Mouse (Mus musculus) lung, embryonic 14.5 days (tissue): ENCODE data around the gene Poldip2. TPM values are rescaled to one million over a fixed set of nuclear protein-coding genes. Genes with fewer than 3 reads are reported as not detected.

Experiments
- ATAC-seq: fragments of 200-750 bp; cut with Nextera tagmentation; 2 replicates; pipeline ENCODE4 v1.8.0; 2017; ENCODE audit warnings: mild to moderate bottlenecking, moderate TSS enrichment, moderate library complexity; ENCODE audit not compliant: insufficient read depth
- DNase-seq: peaks from one replicate; pipeline ENCODE4 v3.0.0-alpha.2; 2015
- H3K27ac ChIP-seq: fragments of 300-500 bp; sonication (generic); 2 replicates; pipeline ENCODE4 v1.5.1; 2014; ENCODE audit warnings: low read depth, mild to moderate bottlenecking, moderate library complexity
- H3K27me3 ChIP-seq: fragments of 300-500 bp; sonication (generic); 2 replicates; pipeline ENCODE4 v1.6.1; 2014; ENCODE audit warnings: low read length, control low read depth; ENCODE audit not compliant: insufficient read depth
- H3K36me3 ChIP-seq: fragments of 300-500 bp; sonication (generic); 2 replicates; pipeline ENCODE4 v1.6.1; 2014; ENCODE audit warnings: control low read depth; ENCODE audit not compliant: insufficient read depth
- H3K4me1 ChIP-seq: fragments of 300-500 bp; sonication (generic); 2 replicates; pipeline ENCODE4 v1.6.1; 2014; ENCODE audit warnings: antibody characterized with exemption, control low read depth; ENCODE audit not compliant: insufficient read depth
- H3K4me2 ChIP-seq: fragments of 300-500 bp; sonication (generic); 2 replicates; pipeline ENCODE4 v1.6.1; 2014; ENCODE audit warnings: mild to moderate bottlenecking
- H3K4me3 ChIP-seq: fragments of 300-500 bp; sonication (generic); 2 replicates; pipeline ENCODE4 v1.5.1; 2014; ENCODE audit warnings: low read depth, low read length
- H3K9ac ChIP-seq: fragments of 300-500 bp; sonication (generic); 2 replicates; pipeline ENCODE4 v1.6.1; 2014
- H3K9me3 ChIP-seq: fragments of 300-500 bp; sonication (generic); 2 replicates; pipeline ENCODE4 v1.6.1; 2016; ENCODE audit warnings: low read depth, low read length, control low read depth
- CTCF ChIP-seq: IDR thresholded peaks from 2 replicates; pipeline ENCODE4 v1.5.1; 2016; ENCODE audit warnings: antibody characterized with exemption, low read depth
- WGBS: fragments of 180-500 bp; shearing (Covaris S2); extraction: QIAGEN DNeasy Blood & Tissue Kit; methylation state at CpG from one replicate; pipeline ENCODE4 v1.1.7; 2014; 5-methylcytosine and 5-hydroxymethylcytosine counted together
- polyA plus RNA-seq: library from polyadenylated mRNA; unstranded; fragments of >200 nt; fragmentation: Nextera tagmentation; extraction: Ambion mirVana; gene quantifications from 2 replicates; pipeline ENCODE4 v1.2.1, GENCODE M21; 2014

Gene Poldip2
- polyA plus RNA-seq, 1 experiment from 2014 or later, result 148 TPM

GRCm38 (mm10) chr11:78501529-78501928, 10.5 kb upstream of the Poldip2 start:
- Histone ChIP-seq H3K27me3 (peaks cover 37% of the 10 kb centered on the region), H3K9me3 (no peaks in the 10 kb centered on the region), H3K4me2 (no peak overlapping the region), H3K36me3 (peaks cover 4% of the 10 kb centered on the region; the same call in 1 of the 2 replicates), H3K4me3 (no peak overlapping the region), H3K4me1 (0 out of 2 replicates have a peak, but pooled peaks cover 4% of the 10 kb centered on the region), H3K27ac (no peak overlapping the region), H3K9ac (no peak overlapping the region)
- WGBS, result 75% methylated on average over 20 of the region's 20 CpGs
- ATAC-seq, result no peak
- no peak for TF ChIP-seq CTCF
- no peak for DNase-seq

- H3K4me3 ChIP-seq, result no peak within 1 kb of the TSS
- no peak within 1 kb of the TSS for H3K27ac ChIP-seq
- no peaks in the 10 kb centered on the region for H3K4me1 ChIP-seq
- H3K9me3 ChIP-seq, result no peaks in the 10 kb centered on the region
- 58% methylated on average over 7 of the region's 7 CpGs for WGBS
- TF ChIP-seq CTCF, result no peak
- ATAC-seq (no peak), DNase-seq (no peak)
- no peak within 1 kb of the TSS for H3K9ac ChIP-seq
- no peak within 1 kb of the TSS for H3K4me2 ChIP-seq
- H3K27me3 ChIP-seq, result peaks cover 28% of the 10 kb centered on the region
- H3K36me3 ChIP-seq, result peaks cover 19% of the 10 kb centered on the region; the same call in 1 of the 2 replicates
These were observed 8.9 kb upstream of the Poldip2 start, which contains the start of gene Sebox for GRCm38 (mm10) chr11:78502909-78503650. Gene Sebox, plus strand, starts transcription at chr11:78503447.

- no peak for TF ChIP-seq CTCF
- Histone ChIP-seq H3K4me3 (no peak overlapping the region), H3K9ac (no peak overlapping the region), H3K4me2 (no peak overlapping the region), H3K36me3 (peaks cover 34% of the 10 kb centered on the region; the same call in 1 of the 2 replicates), H3K27me3 (peaks cover 6% of the 10 kb centered on the region; the same call in 1 of the 2 replicates), H3K9me3 (no peaks in the 10 kb centered on the region), H3K27ac (no peak overlapping the region), H3K4me1 (no peaks in the 10 kb centered on the region)
- WGBS, result 76% methylated on average over 3 of the region's 3 CpGs
- no peak for ATAC-seq
- DNase-seq, result no peak
These were observed 6.6 kb upstream of the Poldip2 start for GRCm38 (mm10) chr11:78505430-78505829.

GRCm38 (mm10) chr11:78509148-78509547, 2.8 kb upstream of the Poldip2 start:
- DNase-seq (peak; percentile 43), ATAC-seq (no peak)
- Histone ChIP-seq H3K36me3 (peaks cover 39% of the 10 kb centered on the region), H3K27me3 (no peaks in the 10 kb centered on the region), H3K9me3 (no peaks in the 10 kb centered on the region), H3K4me2 (no peak overlapping the region), H3K4me1 (0 out of 2 replicates have a peak, but pooled peaks cover 10% of the 10 kb centered on the region), H3K27ac (no peak overlapping the region), H3K9ac (no peak overlapping the region), H3K4me3 (no peak overlapping the region)
- 81% methylated on average over 5 of the region's 5 CpGs for WGBS
- peak; percentile 56 for TF ChIP-seq CTCF

GRCm38 (mm10) chr11:78513106-78513790, 1.3 kb downstream of the Poldip2 start:
- H3K4me2 ChIP-seq, result peak overlapping the region; percentile 74
- no peak for TF ChIP-seq CTCF
- no peaks in the 10 kb centered on the region for H3K27me3 ChIP-seq
- ATAC-seq (no peak), DNase-seq (no peak)
- no peaks in the 10 kb centered on the region for H3K9me3 ChIP-seq
- H3K4me3 ChIP-seq, result peak overlapping the region; percentile 93
- H3K4me1 ChIP-seq, result 0 out of 2 replicates have a peak, but pooled peaks cover 10% of the 10 kb centered on the region
- WGBS, result 70% methylated on average over 3 of the region's 3 CpGs
- peaks cover 54% of the 10 kb centered on the region for H3K36me3 ChIP-seq
- H3K27ac ChIP-seq, result 0 out of 2 replicates have a peak overlapping the region, but pooled peaks have one; percentile 16
- H3K9ac ChIP-seq, result peak overlapping the region; percentile 96

- ATAC-seq (no peak), DNase-seq (no peak)
- peak; percentile 36 for TF ChIP-seq CTCF
- H3K4me2 ChIP-seq, result no peak overlapping the region
- H3K36me3 ChIP-seq, result peaks cover 65% of the 10 kb centered on the region
- H3K9ac ChIP-seq, result no peak overlapping the region
- no peak overlapping the region for H3K4me3 ChIP-seq
- no peaks in the 10 kb centered on the region for H3K27me3 ChIP-seq
- H3K9me3 ChIP-seq, result no peaks in the 10 kb centered on the region
- 64% methylated on average over 2 of the region's 2 CpGs for WGBS
- H3K4me1 ChIP-seq, result 0 out of 2 replicates have a peak, but pooled peaks cover 10% of the 10 kb centered on the region
- no peak overlapping the region for H3K27ac ChIP-seq
These were observed 3.7 kb downstream of the Poldip2 start for GRCm38 (mm10) chr11:78515549-78516325.

- no peak overlapping the region for H3K27ac ChIP-seq
- H3K9ac ChIP-seq, result no peak overlapping the region
- DNase-seq, result no peak
- no peak for ATAC-seq
- WGBS, result 89% methylated on average over 10 of the region's 10 CpGs
- H3K4me3 ChIP-seq, result no peak overlapping the region
- no peaks in the 10 kb centered on the region for H3K27me3 ChIP-seq
- H3K4me1 ChIP-seq, result no peaks in the 10 kb centered on the region
- no peak for TF ChIP-seq CTCF
- H3K36me3 ChIP-seq, result peaks cover 94% of the 10 kb centered on the region
- no peaks in the 10 kb centered on the region for H3K9me3 ChIP-seq
- no peak overlapping the region for H3K4me2 ChIP-seq
These were observed 6.9 kb downstream of the Poldip2 start for GRCm38 (mm10) chr11:78518931-78519330.
